Mouse (Mus musculus) spleen, postnatal 10 days (tissue): Measurements from ENCODE around the gene Stk25.

ENCODE experiments used
- DNase-seq, 2 experiments: peaks; one replicate each; pipeline ENCODE4 v3.0.0; 2021 to 2022; ENCODE audit warnings: low spot score in 2 of 2

Stk25 gene

DNA sequence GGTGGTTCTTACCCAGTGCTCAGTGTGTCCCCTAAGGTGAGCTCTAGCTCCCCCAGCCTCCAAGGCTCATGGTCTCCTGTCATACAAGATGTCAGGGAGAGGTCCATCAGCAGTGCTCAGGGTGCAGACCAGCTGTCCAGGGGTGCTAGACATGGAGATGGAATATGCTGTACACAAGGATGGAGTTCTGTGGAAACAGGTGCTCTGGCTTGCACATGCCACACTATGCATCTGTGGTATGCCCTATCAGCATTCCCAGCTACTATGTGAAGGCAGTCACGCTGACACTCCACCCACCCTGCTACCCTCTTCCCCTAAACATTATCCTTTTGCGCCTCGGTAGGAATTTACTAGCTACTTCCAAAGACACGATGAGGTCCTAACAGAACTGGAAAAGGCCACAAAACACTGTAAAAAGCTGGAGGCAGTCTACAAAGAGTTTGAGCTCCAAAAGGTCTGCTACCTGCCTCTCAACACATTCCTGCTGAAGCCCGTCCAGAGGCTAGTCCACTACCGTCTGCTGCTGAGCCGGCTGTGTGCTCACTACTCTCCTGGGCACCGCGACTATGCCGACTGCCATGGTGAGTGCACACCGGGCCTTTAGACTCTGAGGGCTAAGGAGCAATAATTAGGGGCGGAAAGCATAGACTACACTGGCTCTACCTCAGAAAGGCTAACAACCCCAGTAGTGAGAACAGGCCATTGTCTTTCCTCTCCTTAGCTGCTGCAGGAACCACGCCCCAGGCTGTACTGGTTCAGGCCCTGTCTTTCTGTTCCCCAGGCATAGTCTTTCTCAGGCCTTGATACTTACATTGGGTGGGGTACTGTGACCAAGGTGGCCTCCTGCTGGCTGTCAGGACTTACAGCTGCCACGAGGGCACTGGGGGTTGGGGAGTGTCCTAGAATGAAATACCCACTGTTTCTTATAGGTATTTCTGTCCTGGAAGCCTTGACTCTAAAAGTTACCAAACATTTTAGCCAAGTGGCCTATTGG is 51.1 kb downstream of the Stk25 start:
- DNase-seq: no peak

DNA sequence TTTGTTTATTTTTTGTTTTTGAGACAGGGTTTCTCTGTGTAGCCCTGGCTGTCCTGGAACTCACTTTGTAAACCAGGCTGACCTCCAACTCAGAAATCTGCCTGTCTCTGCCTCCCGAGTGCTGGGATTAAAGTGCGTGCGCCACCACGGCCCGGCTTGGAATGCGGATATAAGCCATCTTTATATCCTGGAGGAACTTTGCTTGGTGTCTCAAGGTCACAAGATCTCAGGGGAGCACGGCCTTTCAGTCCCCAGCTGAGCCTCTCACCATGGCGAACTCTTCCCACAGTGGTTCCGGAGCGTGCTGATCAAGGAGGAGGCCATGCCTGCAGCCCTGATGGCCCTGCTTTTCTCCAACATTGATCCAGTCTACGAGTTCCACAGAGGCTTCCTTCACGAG is 54.5 kb downstream of the Stk25 start:
- DNase-seq: no peak

DNA sequence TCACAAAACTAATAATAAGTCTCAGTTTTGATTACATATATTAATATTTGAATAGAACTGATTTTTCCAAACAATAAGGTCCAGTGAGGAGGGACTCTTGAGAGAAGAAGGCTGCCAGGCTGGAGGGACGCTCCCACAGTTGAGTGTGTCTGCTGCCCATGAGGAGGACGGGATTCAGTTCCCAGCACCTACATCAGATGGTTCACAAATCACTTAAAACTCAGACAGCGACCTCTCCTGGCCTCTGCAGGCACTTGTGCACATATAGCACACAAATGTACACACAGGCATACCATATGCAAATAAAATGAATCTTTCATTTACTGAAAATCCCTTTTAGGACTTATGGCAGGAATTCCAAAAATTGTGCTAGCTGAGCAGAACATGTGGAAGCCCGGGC is 55.5 kb downstream of the Stk25 start:
- DNase-seq: no peak

DNA sequence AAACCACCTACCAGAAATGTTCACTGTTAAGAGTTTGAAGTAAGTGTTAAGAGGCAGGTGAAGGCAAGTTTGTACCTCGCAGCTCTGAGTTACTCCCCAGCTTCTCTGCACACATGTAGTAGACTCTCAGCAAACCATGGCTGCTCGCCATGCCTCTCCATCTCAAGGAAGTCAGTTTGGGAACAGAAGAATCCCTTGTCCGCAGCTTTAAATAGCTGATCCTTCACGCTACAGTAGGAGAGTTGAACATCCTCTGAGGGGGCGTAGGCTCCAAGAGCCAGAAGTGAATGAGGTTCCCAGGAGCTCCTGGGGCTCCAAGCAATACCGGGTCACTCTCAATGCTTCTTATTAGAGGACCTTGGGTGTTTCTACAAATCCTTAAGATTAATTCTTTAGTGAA is 62.5 kb downstream of the Stk25 start:
- DNase-seq: no peak

DNA sequence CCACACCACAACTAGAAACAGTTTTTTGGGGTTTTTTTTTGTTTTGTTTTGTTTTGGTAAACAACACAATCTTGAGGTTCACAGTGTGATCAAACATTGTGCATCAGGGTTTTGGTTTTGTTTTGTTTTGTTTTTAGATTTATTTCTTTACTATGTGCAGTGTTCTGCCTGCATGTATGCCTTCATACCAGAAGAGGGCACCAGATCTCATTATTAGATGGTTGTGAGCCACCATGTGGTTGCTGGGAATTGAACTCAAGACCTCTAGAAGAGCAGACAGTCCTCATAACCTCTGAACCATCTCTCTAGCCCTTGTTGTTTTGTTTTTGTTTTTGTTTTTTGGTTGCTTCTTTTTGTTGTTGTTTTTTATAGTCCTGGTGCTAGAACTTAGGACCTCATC is 64.5 kb downstream of the Stk25 start:
- DNase-seq: no peak

DNA sequence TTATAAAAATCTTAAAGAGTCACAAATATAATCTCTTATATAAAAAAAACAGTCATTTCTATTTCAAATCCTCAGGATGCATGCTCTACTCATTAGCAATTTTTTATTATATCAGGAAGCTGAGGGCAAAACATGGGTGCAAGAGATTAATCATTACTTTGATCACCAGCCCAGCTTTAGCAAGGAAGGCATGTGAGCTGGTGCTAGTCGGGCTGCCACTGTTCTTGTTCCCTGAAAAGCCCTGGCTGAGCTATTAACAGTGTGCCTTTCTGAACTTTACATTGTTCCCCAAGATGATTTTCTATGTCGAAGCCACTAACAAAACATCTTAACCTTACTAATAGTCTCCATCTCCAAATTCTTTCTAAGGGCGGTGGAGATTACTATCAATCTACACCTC is 70.1 kb downstream of the Stk25 start:
- DNase-seq: no peak

DNA sequence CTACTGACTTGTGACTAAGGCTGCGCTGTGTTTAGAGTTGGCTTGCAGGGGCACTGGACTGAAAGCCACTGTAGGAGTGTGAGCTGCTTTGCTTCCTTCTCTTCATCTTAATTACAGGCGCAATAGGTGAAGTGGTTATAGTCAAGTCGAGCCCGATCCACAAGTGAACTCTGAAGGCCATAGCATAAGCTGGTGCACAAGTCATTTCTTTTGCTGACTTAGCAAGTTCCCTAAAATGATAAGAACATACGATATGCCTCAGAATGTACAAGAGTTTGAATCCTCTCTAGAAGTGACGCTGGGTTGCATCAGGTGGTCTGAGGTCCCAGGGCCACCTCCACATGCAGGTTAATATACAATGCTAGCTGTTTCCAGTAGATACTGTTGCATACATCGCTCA is 76.9 kb downstream of the Stk25 start:
- no peak for DNase-seq

DNA sequence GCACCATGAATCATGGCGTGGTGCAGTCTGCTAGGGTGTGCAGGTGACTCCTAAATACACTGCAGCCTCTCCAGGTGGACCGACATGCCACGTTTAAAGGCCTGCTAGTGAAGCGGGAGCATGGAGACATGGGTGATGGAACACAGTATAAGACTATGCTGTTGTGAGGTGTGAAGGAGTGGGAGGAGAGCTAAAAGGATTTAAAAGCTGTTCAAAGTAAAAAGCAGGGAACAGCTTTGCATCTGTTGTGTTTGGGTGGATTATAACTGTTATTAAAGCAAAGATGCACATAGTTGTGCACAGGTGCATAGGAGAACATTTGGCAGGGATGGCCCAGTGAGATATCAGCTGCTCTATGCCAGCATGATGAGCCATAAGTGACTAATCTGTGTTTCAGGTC is 80.6 kb downstream of the Stk25 start:
- DNase-seq: no peak

DNA sequence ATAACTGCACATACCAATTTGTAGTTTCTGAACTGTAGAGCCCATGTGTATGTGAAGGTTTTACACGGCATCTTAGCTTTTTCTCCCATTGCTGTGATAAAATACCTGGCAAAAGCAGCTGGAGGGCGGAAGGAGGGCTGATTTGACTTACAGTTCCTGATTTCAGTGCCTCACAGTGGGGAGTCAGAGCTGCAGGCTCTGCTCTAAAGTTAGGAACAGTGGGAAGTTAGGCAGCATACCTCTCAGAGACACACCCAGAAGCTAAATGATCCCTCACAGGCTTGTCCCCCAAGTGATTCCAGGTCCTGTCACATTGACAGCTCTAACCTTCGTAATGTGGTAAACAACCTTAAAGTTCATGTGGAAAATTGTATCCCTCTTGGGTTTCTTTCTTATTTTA is 81.4 kb downstream of the Stk25 start:
- no peak for DNase-seq
